Mouse (Mus musculus) spleen, adult 2 months (tissue): ENCODE results near the gene Ephb1.

Source experiments
- CTCF ChIP-seq: fragments of 200-500 bp; IDR thresholded peaks from 2 replicates; pipeline ENCODE4 v1.5.1; 2011; ENCODE audit warnings: mild to moderate bottlenecking, inconsistent platforms; ENCODE audit not compliant: insufficient read depth, insufficient read length, insufficient replicate concordance; ENCODE audit errors: extremely low read depth
- POLR2A ChIP-seq: fragments of 200-500 bp; IDR thresholded peaks from 2 replicates; pipeline ENCODE4 v1.6.1; 2011; ENCODE audit warnings: low read depth, low read length, inconsistent platforms

DNA sequence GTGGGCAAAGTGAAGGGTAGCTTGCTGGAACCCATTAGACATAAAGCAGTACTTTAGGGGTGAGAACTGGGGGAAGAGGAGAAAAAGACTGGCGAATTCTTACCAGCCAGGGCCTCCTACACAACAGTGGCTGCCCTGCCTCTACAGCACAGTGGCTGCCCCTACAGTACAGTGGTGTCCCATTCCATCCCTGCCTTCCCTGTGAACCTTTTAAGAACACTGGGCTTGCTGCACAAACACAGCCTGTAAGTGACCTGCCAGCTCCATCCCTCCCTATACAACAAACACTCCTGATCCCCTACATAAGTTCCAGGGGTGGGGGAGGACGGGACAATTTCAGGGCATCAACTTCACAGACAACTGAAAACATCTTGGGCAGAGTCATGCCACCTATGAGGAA is 174.4 kb downstream of the Ephb1 start:
- TF ChIP-seq CTCF (no peak), POLR2A (no peak)
